Mouse (Mus musculus): Measurements from ENCODE around the gene Ankzf1. TPM values are rescaled to one million over a fixed set of nuclear protein-coding genes. Genes with fewer than 3 reads are reported as not detected.

Gene Ankzf1
- polyA plus RNA-seq, 1 experiment from 2014 or later = 24.6 TPM

- Histone ChIP-seq H3K27me3 (ENCODE audit: control insufficient read depth, insufficient read depth, low read depth, low read length) (no peaks in the 10 kb centered on the region), H3K9ac (ENCODE audit: low read length) (no peak overlapping the region), H3K9me3 (ENCODE audit: control insufficient read depth, low read length) (0 out of 2 replicates have a peak, but pooled peaks cover 2% of the 10 kb centered on the region), H3K36me3 (ENCODE audit: control insufficient read depth, insufficient read depth, low read length) (peaks cover 38% of the 10 kb centered on the region), H3K4me2 (ENCODE audit: low read depth, low read length) (no peak overlapping the region), H3K4me1 (replicated peaks; ENCODE audit: control insufficient read depth, insufficient read depth, low read length) (peaks cover 4% of the 10 kb centered on the region; the same call in 1 of the 2 replicates), H3K4me3 (ENCODE audit: low read length) (no peak overlapping the region), H3K27ac (ENCODE audit: low read length) (no peak overlapping the region)
- no peak for ATAC-seq (ENCODE audit: low read depth)
- 91% methylated on average over 11 of the region's 11 CpGs for WGBS
These were observed 6.5 kb upstream of the Ankzf1 start for GRCm38 (mm10) chr1:75185495-75185894.

- no peaks in the 10 kb centered on the region; the same call in 1 of the 2 replicates for H3K4me1 ChIP-seq (replicated peaks; ENCODE audit: control insufficient read depth, insufficient read depth, low read length)
- H3K27ac ChIP-seq (ENCODE audit: low read length) = no peak overlapping the region
- no peak overlapping the region for H3K9ac ChIP-seq (ENCODE audit: low read length)
- H3K27me3 ChIP-seq (ENCODE audit: control insufficient read depth, insufficient read depth, low read depth, low read length) = no peaks in the 10 kb centered on the region
- peaks cover 38% of the 10 kb centered on the region for H3K36me3 ChIP-seq (ENCODE audit: control insufficient read depth, insufficient read depth, low read length)
- H3K4me3 ChIP-seq (ENCODE audit: low read length) = no peak overlapping the region
- ATAC-seq (ENCODE audit: low read depth) = no peak
- no peak overlapping the region for H3K4me2 ChIP-seq (ENCODE audit: low read depth, low read length)
- H3K9me3 ChIP-seq (ENCODE audit: control insufficient read depth, low read length) = 0 out of 2 replicates have a peak, but pooled peaks cover 2% of the 10 kb centered on the region
These were observed 4.8 kb upstream of the Ankzf1 start for GRCm38 (mm10) chr1:75187126-75187525.

- H3K36me3 ChIP-seq (ENCODE audit: control insufficient read depth, insufficient read depth, low read length) = peaks cover 31% of the 10 kb centered on the region
- H3K9ac ChIP-seq (ENCODE audit: low read length) = no peak overlapping the region
- H3K9me3 ChIP-seq (ENCODE audit: control insufficient read depth, low read length) = no peaks in the 10 kb centered on the region
- no peak overlapping the region for H3K4me2 ChIP-seq (ENCODE audit: low read depth, low read length)
- H3K4me1 ChIP-seq (replicated peaks; ENCODE audit: control insufficient read depth, insufficient read depth, low read length) = peaks cover 1% of the 10 kb centered on the region; the same call in 1 of the 2 replicates
- no peak for ATAC-seq (ENCODE audit: low read depth)
- no peak overlapping the region for H3K27ac ChIP-seq (ENCODE audit: low read length)
- 75% methylated on average over 2 of the region's 2 CpGs for whole genome bisulfite sequencing
- no peak overlapping the region for H3K4me3 ChIP-seq (ENCODE audit: low read length)
- H3K27me3 ChIP-seq (ENCODE audit: control insufficient read depth, insufficient read depth, low read depth, low read length) = no peaks in the 10 kb centered on the region
These were observed 4.0 kb upstream of the Ankzf1 start for GRCm38 (mm10) chr1:75187914-75188483.

- peak overlapping the region; percentile 85 for H3K9ac ChIP-seq (ENCODE audit: low read length)
- H3K4me3 ChIP-seq (ENCODE audit: low read length) = no peak overlapping the region
- ATAC-seq (ENCODE audit: low read depth) = no peak
- H3K27ac ChIP-seq (ENCODE audit: low read length) = no peak overlapping the region
- H3K9me3 ChIP-seq (ENCODE audit: control insufficient read depth, low read length) = no peaks in the 10 kb centered on the region
- peaks cover 8% of the 10 kb centered on the region for H3K4me1 ChIP-seq (replicated peaks; ENCODE audit: control insufficient read depth, insufficient read depth, low read length)
- 44% methylated on average over 2 of the region's 2 CpGs for WGBS
- H3K4me2 ChIP-seq (ENCODE audit: low read depth, low read length) = peak overlapping the region; percentile 72; the same call in 1 of the 2 replicates
- peaks cover 18% of the 10 kb centered on the region for H3K36me3 ChIP-seq (ENCODE audit: control insufficient read depth, insufficient read depth, low read length)
- H3K27me3 ChIP-seq (ENCODE audit: control insufficient read depth, insufficient read depth, low read depth, low read length) = no peaks in the 10 kb centered on the region
These were observed 1.4 kb upstream of the Ankzf1 start for GRCm38 (mm10) chr1:75190577-75190976.

- Histone ChIP-seq H3K27me3 (ENCODE audit: control insufficient read depth, insufficient read depth, low read depth, low read length) (no peaks in the 10 kb centered on the region), H3K4me1 (replicated peaks; ENCODE audit: control insufficient read depth, insufficient read depth, low read length) (peaks cover 8% of the 10 kb centered on the region), H3K27ac (ENCODE audit: low read length) (peak overlapping the region; percentile 79), H3K36me3 (ENCODE audit: control insufficient read depth, insufficient read depth, low read length) (peaks cover 14% of the 10 kb centered on the region), H3K9me3 (ENCODE audit: control insufficient read depth, low read length) (no peaks in the 10 kb centered on the region), H3K9ac (ENCODE audit: low read length) (peak overlapping the region; percentile 85), H3K4me2 (ENCODE audit: low read depth, low read length) (peak overlapping the region; percentile 72), H3K4me3 (ENCODE audit: low read length) (peak overlapping the region; percentile 84)
- ATAC-seq (ENCODE audit: low read depth) = no peak
- 37% methylated on average over 5 of the region's 5 CpGs for WGBS
These were observed 711 bp upstream of the Ankzf1 start for GRCm38 (mm10) chr1:75191258-75191621.

- ATAC-seq (ENCODE audit: low read depth) = peak; percentile 52
- Histone ChIP-seq H3K9me3 (ENCODE audit: control insufficient read depth, low read length) (no peaks in the 10 kb centered on the region), H3K4me1 (replicated peaks; ENCODE audit: control insufficient read depth, insufficient read depth, low read length) (peaks cover 8% of the 10 kb centered on the region), H3K9ac (ENCODE audit: low read length) (peak overlapping the region; percentile 86), H3K36me3 (ENCODE audit: control insufficient read depth, insufficient read depth, low read length) (peaks cover 9% of the 10 kb centered on the region; the same call in 1 of the 2 replicates), H3K27ac (ENCODE audit: low read length) (peak overlapping the region; percentile 93), H3K4me3 (ENCODE audit: low read length) (peak overlapping the region; percentile 84), H3K27me3 (ENCODE audit: control insufficient read depth, insufficient read depth, low read depth, low read length) (no peaks in the 10 kb centered on the region), H3K4me2 (ENCODE audit: low read depth, low read length) (peak overlapping the region; percentile 85)
- 0% methylated on average over 19 of the region's 19 CpGs for WGBS
These were observed 501 bp downstream of the Ankzf1 start for GRCm38 (mm10) chr1:75192452-75192851.

- no peak overlapping the region for H3K4me3 ChIP-seq (ENCODE audit: low read length)
- no peak overlapping the region for H3K9ac ChIP-seq (ENCODE audit: low read length)
- H3K27me3 ChIP-seq (ENCODE audit: control insufficient read depth, insufficient read depth, low read depth, low read length) = no peaks in the 10 kb centered on the region
- H3K4me2 ChIP-seq (ENCODE audit: low read depth, low read length) = no peak overlapping the region
- ATAC-seq (ENCODE audit: low read depth) = no peak
- H3K36me3 ChIP-seq (ENCODE audit: control insufficient read depth, insufficient read depth, low read length) = peaks cover 18% of the 10 kb centered on the region
- H3K4me1 ChIP-seq (replicated peaks; ENCODE audit: control insufficient read depth, insufficient read depth, low read length) = no peaks in the 10 kb centered on the region
- H3K27ac ChIP-seq (ENCODE audit: low read length) = no peak overlapping the region
- 73% methylated on average over 1 of the region's 1 CpGs for WGBS
- H3K9me3 ChIP-seq (ENCODE audit: control insufficient read depth, low read length) = no peaks in the 10 kb centered on the region
These were observed 9.3 kb downstream of the Ankzf1 start for GRCm38 (mm10) chr1:75201236-75201635.

GRCm38 (mm10) chr1:75208967-75209678 lies 17.2 kb downstream of the Ankzf1 start:
- H3K27me3 ChIP-seq (ENCODE audit: control insufficient read depth, insufficient read depth, low read depth, low read length) = no peaks in the 10 kb centered on the region
- peak; percentile 30 for ATAC-seq (ENCODE audit: low read depth)
- H3K9me3 ChIP-seq (ENCODE audit: control insufficient read depth, low read length) = no peaks in the 10 kb centered on the region
- peaks cover 10% of the 10 kb centered on the region; the same call in 1 of the 2 replicates for H3K36me3 ChIP-seq (ENCODE audit: control insufficient read depth, insufficient read depth, low read length)
- 14% methylated on average over 34 of the region's 34 CpGs for whole genome bisulfite sequencing
- H3K4me1 ChIP-seq (replicated peaks; ENCODE audit: control insufficient read depth, insufficient read depth, low read length) = peaks cover 23% of the 10 kb centered on the region
- peak overlapping the region; percentile 73 for H3K4me2 ChIP-seq (ENCODE audit: low read depth, low read length)
- H3K27ac ChIP-seq (ENCODE audit: low read length) = no peak overlapping the region; the same call in 1 of the 2 replicates
- peak overlapping the region; percentile 74 for H3K9ac ChIP-seq (ENCODE audit: low read length)
- peak overlapping the region; percentile 57 for H3K4me3 ChIP-seq (ENCODE audit: low read length)

Measured in lung, embryonic 16.5 days (tissue).